Mouse (Mus musculus) myocyte (in vitro differentiated cells): ENCODE results near the gene Pax5.

Experiments used
- CEBPB ChIP-seq: IDR thresholded peaks from 2 replicates; pipeline ENCODE4 v1.6.1; 2011; ENCODE audit warnings: mild to moderate bottlenecking, moderate library complexity; ENCODE audit not compliant: poor library complexity, insufficient read depth, severe bottlenecking
- MAX ChIP-seq: IDR thresholded peaks from one replicate; pipeline ENCODE4 v1.6.1; 2011; ENCODE audit warnings: low read depth, mild to moderate bottlenecking, control low read depth
- MYOD1 ChIP-seq, 3 experiments: IDR thresholded peaks; one replicate each; pipeline ENCODE4 v1.6.1; 2011; ENCODE audit warnings: control low read depth in 2 of 3, low read depth in 2 of 3, mild to moderate bottlenecking in 2 of 3, moderate library complexity in 1 of 3; ENCODE audit not compliant: insufficient read length in 2 of 3, control insufficient read depth in 1 of 3
- POLR2A ChIP-seq: IDR thresholded peaks from one replicate; pipeline ENCODE4 v1.6.1; 2011; ENCODE audit warnings: low read depth, mild to moderate bottlenecking, control low read depth, moderate library complexity; ENCODE audit not compliant: insufficient read length
- POLR2AphosphoS2 ChIP-seq: IDR thresholded peaks from one replicate; pipeline ENCODE4 v1.6.1; 2011; ENCODE audit warnings: low read depth, control low read depth; ENCODE audit not compliant: insufficient read length
- REST ChIP-seq: IDR thresholded peaks from one replicate; pipeline ENCODE4 v1.6.1; 2011; ENCODE audit warnings: mild to moderate bottlenecking, control low read depth, moderate library complexity; ENCODE audit not compliant: insufficient read depth, insufficient read length
- TCF12 ChIP-seq: IDR thresholded peaks from one replicate; pipeline ENCODE4 v1.6.1; 2011; ENCODE audit warnings: mild to moderate bottlenecking, control low read depth; ENCODE audit not compliant: poor library complexity, insufficient read depth, severe bottlenecking
- TCF3 ChIP-seq: IDR thresholded peaks from one replicate; pipeline ENCODE4 v1.6.1; 2011; ENCODE audit warnings: low read depth, control low read depth; ENCODE audit not compliant: insufficient read length
- USF1 ChIP-seq: IDR thresholded peaks from one replicate; pipeline ENCODE4 v1.6.1; 2011; ENCODE audit warnings: low read depth, mild to moderate bottlenecking, control low read depth, moderate library complexity

GRCm38 (mm10) chr4:44597965-44598364 lies 112.3 kb downstream of the Pax5 start:
- TF ChIP-seq REST: no peak
- no peak for TF ChIP-seq POLR2A
- TF ChIP-seq TCF12: no peak
- TF ChIP-seq POLR2AphosphoS2: no peak
- TF ChIP-seq MYOD1 (IDR thresholded peaks at IDR 0.05; ENCODE audit: control insufficient read depth in 1 of 3, insufficient read length in 2 of 3, low read depth in 2 of 3): no peak
- TF ChIP-seq MAX: no peak
- no peak for TF ChIP-seq USF1
- no peak for TF ChIP-seq CEBPB
- TF ChIP-seq TCF3: no peak
